Mouse (Mus musculus) erythroid progenitor cell, adult 5-6 weeks (primary cell): Measurements from ENCODE around the gene Sike1. TPM values are rescaled to one million over a fixed set of nuclear protein-coding genes. Genes with fewer than 3 reads are reported as not detected.

Experiments used
- ATAC-seq: replicated peaks from 2 replicates; pipeline ENCODE4 v1.8.0; 2016; ENCODE audit warnings: moderate number of reproducible peaks, mild to moderate bottlenecking, moderate TSS enrichment, inconsistent platforms; ENCODE audit not compliant: poor library complexity, low FRiP score, severe bottlenecking
- total RNA-seq, 2 experiments: library from RNA; stranded (forward) in 1 of 2; stranded (reverse) in 1 of 2; fragments of 150-400 nt in 1 of 2; fragments of 186-747, 209-891 nt in 1 of 2; gene quantifications; 2 replicates each; pipeline versions ENCODE4 v1.2.3 to v1.2.4; 2015 to 2017; ENCODE audit warnings: low replicate concordance in 2 of 2

Gene Sike1
- total RNA-seq (2015; ENCODE audit: low replicate concordance), result 3.4 and 6.8 TPM in 2 replicates
- 0.61 and 4.2 TPM in 2 replicates for total RNA-seq (2017; ENCODE audit: low replicate concordance)

GRCm38 (mm10) chr3:102995605-102996321, at the start of gene Sike1:
TSS of gene Sike1 (plus strand) at chr3:102995708.
- ATAC-seq, result peak; percentile 96

GRCm38 (mm10) chr3:102946312-102946711, 49.2 kb upstream of the Sike1 start:
- ATAC-seq, result no peak

- no peak for ATAC-seq
Observed at GRCm38 (mm10) chr3:102946861-102947260, 48.6 kb upstream of the Sike1 start.

GRCm38 (mm10) chr3:102954476-102954875, 41.0 kb upstream of the Sike1 start:
- no peak for ATAC-seq

- no peak for ATAC-seq
Observed at GRCm38 (mm10) chr3:102955143-102955542, 40.4 kb upstream of the Sike1 start.

- no peak for ATAC-seq
Observed at GRCm38 (mm10) chr3:102955596-102955995, 39.9 kb upstream of the Sike1 start.

GRCm38 (mm10) chr3:102964033-102964432, 31.5 kb upstream of the Sike1 start, which contains the start of gene Nr1h5:
TSS of gene Nr1h5 (minus strand) at chr3:102964133.
- ATAC-seq, result no peak

- no peak for ATAC-seq
Observed at GRCm38 (mm10) chr3:102970067-102970466, 25.4 kb upstream of the Sike1 start.

GRCm38 (mm10) chr3:102970508-102970907, 25.0 kb upstream of the Sike1 start:
- ATAC-seq, result no peak

GRCm38 (mm10) chr3:102976906-102977305, 18.6 kb upstream of the Sike1 start:
- ATAC-seq, result no peak

- ATAC-seq, result no peak
Observed at GRCm38 (mm10) chr3:102979550-102980348, 15.8 kb upstream of the Sike1 start.

- ATAC-seq, result no peak
Observed at GRCm38 (mm10) chr3:102980349-102980736, 15.2 kb upstream of the Sike1 start.

GRCm38 (mm10) chr3:102991041-102991440, 4.5 kb upstream of the Sike1 start:
- no peak for ATAC-seq

GRCm38 (mm10) chr3:102992936-102993335, 2.6 kb upstream of the Sike1 start:
- no peak for ATAC-seq

GRCm38 (mm10) chr3:102995233-102995604, 289 bp upstream of the Sike1 start:
- no peak for ATAC-seq

- ATAC-seq, result no peak
Observed at GRCm38 (mm10) chr3:102997036-102997435, 1.5 kb downstream of the Sike1 start.

GRCm38 (mm10) chr3:102997591-102997990, 2.1 kb downstream of the Sike1 start:
- no peak for ATAC-seq

GRCm38 (mm10) chr3:103001595-103001994, 6.1 kb downstream of the Sike1 start:
- no peak for ATAC-seq

- ATAC-seq, result no peak
Observed at GRCm38 (mm10) chr3:103017350-103017749, 21.8 kb downstream of the Sike1 start.

- no peak for ATAC-seq
Observed at GRCm38 (mm10) chr3:103019462-103019861, 24.0 kb downstream of the Sike1 start.
